Mouse (Mus musculus) ovary, adult 18-20 months (tissue): ENCODE results near the gene Hspb3.

ENCODE experiments used
- DNase-seq: peaks from one replicate; pipeline ENCODE4 v3.0.0; 2022; ENCODE audit warnings: low spot score, mixed read lengths

Gene Hspb3

DNA sequence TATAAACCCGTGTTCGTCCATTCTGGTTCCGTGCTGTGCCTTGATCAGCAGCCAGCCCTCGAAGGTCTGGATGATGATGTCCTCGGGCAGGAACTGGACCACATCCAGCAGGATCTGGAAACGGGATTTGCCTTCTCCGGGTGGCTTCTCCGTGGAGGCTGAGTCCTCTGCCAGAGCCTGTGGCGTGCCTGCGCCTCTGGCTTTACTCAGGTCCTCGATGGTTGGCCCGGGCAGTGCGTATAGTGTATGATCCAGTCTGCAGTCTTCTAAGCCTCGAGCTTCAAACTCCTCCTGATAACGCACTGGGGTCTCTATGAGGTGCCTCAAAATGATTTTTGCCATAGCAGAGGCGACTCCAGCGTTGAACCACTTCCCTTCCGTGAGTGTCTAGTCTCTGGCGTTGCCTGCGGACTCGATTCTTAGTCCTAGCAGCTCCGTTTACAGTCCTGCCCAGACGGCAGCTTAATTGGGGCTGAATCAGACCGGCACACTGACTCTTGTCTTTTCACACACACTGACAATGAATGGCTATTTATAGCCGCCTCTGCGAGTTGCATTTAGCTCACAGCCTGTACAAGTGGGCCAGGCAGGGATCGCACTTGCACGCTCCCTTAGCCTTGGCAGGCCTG lies at the start of gene Hspb3:
Gene Hspb3, minus strand, starts transcription at position 526 of the 629 bp plus-strand sequence.
- no peak for DNase-seq

DNA sequence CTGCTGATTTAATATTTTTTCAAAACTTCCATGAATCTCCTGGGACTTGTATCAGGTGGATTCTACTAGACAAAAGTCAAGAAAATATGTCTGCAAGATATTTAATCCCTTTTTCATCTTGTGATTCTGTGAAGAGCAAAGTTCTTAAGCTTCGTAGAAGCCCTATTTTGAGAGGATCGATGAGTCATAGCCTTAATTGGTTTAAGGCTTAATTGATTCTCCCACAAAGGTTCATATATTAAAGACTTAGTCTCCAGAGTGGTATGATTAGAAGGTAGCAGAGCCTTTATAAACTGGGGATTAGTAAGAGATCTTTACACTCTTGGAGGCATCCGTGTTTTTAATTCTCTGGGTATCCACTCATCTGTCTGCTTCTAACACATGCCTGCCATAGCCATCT lies 49.7 kb upstream of the Hspb3 start:
- DNase-seq: no peak

DNA sequence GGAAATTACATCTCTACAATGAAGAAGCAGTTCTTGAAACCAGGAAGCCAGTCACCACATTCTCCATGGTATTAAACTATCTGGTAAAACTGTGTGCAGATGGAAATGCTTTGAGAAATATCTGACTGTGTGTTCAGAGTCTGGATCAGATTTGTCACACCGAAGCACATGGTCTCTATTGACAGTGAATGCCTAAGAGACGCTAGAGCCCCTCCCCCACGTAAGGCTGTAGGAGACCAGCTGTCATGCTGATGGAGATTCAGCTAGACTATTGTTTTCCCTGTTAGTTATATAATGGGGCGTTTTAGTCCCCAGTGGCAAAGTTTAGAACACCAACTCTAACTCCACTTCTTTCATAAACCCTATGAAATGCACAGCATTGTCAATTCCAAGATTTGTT lies 42.7 kb upstream of the Hspb3 start:
- no peak for DNase-seq

DNA sequence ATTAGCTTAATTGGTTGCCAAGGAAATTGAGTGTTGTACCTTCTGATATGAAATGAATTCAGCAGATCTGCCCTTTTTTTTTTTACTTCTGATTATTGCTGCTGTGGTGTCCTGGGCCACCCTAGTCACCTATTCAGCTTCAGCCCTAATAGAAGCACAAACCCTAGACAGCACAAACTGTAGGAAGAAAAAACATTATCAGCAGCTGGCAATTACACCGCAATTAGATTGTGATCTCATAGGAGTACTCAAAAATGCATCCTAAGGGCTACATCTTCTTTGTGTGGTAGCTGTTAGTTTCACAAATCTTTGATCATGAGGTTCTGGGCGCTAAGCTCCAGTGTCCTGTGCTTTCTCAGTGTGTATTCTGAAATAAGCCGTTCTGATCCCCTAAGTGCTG lies 37.7 kb upstream of the Hspb3 start:
- no peak for DNase-seq

DNA sequence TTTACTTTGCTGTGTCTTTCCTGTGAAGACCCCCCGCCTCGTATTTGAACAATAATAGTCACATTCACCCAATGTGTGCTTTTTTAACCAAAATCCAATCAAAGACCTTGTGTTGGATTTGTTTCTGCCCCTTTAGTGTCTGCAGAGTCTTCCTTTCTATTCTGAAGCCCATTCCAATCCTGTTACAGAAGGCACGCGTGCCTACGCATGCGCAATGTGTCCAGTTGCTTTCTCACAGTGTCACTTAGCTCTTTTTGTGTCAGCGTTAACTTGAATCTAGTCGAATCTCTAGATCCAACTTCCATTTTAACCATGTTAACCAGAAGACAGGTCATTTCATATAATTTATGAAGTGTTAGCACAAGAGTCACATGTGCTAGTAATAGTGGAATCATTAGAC lies 36.5 kb upstream of the Hspb3 start:
- DNase-seq: no peak

DNA sequence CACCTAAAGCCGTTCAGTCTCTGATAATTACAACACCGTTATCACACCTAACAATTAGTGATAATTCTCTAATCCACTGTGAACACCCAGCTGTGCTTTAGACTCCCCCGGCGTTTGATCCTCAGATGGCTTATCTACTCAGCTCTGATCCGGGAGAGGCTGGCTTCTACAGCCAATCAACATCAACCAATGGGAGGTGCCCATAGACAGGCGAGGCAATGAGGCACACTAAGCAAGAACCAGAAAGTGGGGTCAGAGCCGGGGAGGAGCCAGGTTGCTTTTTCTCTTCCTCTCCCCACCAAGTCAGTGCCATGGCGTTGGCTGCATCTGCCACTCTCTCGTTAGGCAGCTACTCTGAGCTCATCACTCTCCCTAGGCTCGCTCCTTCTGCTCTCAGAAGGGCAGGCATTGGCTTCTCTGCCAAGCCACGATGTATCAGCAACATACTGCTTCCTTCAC lies 36.0 kb upstream of the Hspb3 start:
- no peak for DNase-seq

DNA sequence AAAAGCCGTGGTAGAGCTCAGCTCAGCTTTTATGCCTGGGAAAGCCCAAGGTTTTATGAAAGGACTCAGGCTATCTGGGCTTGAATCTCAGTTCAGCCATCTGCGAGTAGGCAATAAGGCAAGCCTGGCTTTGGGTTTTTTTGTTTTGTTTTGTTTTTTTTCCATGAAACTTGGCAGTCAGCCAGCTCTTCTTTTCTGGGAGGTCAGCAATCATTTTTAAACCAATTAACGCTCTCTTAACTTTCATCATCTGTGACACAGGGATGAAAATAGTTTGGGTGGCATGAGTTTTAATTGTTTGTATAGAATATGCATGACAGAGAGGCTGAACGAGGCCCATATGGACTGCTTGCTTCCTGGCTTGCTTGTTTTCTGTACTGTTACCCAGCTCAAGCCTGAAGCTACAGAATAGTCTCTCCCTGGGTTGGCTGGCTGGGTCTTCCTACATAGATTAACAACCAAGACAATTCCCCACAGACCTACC lies 33.4 kb upstream of the Hspb3 start:
- DNase-seq: no peak

DNA sequence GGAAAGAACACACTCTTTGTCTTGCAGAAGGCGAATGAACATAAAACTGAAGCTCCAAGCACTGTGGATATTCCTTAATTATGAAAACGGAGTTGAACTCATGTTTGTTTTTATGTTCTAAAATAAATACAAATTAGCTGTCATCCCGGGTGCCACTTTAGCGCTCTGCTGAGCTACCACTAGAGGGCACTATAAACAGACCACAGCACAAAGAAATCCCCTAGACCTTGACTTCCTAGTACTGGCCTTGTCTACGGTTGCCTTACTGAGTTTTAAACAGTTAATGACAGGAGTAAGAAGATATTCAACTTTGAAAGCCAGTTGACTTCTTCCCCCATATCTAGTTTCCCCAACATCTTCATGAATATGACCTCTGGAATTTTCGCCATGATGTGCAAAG lies 29.9 kb upstream of the Hspb3 start:
- no peak for DNase-seq

DNA sequence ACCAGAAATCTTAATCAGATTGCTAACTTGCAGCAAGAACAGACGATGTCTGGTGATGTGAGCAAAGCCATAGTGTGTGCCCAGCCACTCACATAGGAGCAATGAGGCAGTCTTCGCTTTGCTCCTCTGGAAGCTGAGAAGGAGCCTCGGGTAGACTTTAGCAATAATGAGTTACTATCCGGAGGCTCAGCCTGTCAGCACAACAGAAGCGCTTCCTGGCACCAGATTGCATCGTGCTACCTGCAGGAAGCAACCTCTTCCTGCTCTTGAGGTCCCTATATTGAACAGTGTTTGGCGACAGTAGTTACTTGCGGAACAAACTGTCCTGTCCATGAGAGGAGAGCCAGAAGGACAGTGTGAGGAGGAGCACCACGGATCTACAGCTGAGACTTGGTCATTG lies 28.2 kb upstream of the Hspb3 start:
- DNase-seq: no peak

DNA sequence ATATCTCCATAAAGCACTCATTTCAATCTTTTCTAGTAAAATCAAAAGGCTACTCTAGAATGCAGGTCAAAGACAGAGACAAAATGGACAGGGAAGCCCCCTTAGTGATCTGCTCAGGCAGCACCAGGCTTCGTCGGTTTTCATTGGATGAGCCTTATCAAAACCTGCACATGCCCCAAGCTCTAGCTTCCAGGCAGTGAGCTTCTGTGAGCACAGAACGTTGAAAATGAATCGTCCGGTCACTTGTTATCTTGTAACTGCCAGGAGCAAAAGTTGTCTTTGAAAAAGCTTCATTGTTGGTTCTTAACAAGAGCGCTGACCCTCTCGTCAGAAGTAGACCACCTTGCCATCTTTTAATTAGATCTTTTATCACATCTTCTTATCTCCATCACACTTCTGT lies 26.4 kb upstream of the Hspb3 start:
- no peak for DNase-seq

DNA sequence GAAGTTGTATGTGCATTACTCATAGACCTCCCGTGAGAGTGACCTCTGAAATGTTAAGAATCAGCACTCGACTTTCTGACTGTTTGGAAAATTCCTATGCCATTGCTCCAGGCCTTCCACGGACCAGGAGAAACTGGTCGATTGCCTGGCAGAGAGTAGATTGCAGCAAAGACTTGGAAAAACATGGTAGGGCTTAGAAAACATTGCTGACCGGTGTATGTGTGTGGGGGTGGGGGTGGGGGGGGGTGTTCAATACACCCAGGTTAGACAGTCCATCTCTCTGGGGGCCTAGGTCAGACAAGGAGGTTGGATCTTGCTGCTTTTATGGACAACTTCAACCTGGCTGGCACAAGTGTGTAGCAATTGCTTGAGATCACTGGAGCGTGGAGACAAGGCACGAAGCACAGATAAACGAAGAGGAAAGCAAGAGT lies 23.2 kb upstream of the Hspb3 start:
- no peak for DNase-seq

DNA sequence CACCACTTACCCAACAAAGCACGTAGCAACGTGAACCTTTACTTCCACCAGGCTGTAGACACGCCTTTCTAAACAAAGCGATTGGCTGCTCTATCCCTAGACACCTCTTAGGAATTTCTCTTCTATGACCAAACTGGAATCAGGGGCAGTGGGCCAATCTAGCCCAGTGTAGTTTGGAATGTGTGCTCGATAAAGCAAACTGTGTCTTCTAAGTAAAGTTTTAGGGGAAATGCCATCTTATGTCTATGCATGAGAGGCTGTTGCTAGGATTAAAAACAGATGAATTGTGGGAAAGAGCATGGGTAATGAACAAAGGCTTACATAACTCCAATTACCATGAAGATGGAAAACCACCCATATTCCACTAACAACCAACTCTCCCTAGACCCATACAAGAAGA lies 19.3 kb upstream of the Hspb3 start:
- no peak for DNase-seq

DNA sequence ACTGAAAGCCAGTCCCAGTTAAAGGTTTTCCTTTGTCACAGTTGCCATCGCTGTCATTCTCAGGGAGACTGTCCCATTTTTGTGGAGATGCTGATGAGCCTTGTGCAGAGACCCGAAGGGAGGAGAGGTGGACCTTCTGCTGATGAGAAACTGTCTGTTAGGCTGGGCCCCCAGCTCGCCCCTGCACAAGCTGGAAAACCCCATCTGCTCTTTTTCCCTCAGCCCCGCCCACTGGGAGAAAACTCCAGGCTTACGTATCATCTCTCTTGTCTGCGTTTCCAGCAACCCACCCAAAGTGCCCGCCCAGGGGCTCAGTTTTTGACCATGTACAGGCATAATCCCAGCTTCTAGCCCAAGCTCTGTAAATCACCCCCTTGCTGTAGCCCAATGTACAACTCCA lies 17.2 kb upstream of the Hspb3 start:
- no peak for DNase-seq

DNA sequence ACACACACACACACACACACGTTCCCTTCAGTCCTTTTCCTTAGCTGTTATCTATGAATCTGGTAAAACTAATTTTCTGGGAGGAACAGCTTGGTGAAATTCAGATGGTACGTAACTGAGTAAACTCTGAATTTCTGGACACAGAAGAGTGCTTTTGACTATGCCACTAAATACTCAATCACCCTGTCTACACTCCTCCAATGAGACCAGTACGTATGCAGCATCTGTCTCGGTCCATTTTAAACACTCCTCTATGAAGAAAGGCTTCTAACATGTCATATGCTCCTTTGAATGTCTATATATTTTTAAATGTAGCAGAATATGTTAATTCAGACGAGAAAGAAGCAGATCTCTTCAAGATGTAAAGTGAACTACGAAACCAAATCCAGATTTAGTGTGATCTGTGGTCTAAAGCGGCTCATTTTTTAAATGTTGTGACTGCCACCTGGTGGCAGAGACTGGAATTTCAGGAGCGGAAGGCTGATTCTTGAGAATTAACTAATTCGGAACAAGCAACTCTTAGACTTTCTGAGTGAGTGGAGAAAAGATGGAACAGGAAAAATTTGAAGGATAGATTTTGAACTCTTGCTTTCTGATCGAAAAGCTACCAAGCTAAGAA lies 6.1 kb upstream of the Hspb3 start:
- no peak for DNase-seq

DNA sequence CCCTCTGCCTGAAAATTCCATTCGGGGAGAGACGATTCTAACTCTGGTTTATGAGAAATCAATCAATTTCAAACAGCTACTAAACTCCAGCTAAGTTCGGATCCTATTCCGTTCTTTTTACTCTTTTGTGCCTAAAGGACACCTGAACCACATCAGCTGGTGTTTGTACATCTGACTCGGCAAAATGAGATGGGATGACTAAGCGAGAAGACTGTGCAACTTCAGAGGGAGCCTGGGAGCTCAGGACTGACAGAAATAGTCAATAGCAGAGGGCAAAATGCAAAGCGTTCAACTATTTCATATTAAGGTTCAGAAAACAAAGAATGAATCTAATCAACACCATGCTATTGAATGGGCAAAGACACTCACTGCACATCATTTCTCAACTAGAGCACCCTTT lies 407 bp upstream of the Hspb3 start:
- DNase-seq: no peak

DNA sequence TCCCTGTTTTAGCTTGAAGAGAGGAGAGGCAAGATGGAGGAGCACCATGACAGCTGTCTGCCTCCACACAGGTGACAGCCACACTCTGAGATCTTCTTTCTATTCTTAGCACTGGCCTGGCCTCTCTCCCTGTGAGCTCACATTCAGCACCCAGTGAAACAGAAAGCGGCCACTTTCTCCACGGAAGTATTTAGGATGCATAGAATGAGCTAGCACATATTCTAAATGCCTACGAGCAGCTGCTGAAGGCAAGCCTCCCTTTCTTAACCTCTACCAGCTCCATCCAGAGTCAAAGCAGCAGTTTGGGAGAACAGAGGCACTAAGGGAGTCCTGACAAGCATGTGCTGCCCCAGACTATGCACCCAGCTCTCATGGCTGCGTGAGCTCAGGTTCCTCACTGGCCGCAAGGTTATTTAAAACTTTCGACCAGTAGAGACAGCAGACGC lies 1.6 kb downstream of the Hspb3 start:
- DNase-seq: no peak

DNA sequence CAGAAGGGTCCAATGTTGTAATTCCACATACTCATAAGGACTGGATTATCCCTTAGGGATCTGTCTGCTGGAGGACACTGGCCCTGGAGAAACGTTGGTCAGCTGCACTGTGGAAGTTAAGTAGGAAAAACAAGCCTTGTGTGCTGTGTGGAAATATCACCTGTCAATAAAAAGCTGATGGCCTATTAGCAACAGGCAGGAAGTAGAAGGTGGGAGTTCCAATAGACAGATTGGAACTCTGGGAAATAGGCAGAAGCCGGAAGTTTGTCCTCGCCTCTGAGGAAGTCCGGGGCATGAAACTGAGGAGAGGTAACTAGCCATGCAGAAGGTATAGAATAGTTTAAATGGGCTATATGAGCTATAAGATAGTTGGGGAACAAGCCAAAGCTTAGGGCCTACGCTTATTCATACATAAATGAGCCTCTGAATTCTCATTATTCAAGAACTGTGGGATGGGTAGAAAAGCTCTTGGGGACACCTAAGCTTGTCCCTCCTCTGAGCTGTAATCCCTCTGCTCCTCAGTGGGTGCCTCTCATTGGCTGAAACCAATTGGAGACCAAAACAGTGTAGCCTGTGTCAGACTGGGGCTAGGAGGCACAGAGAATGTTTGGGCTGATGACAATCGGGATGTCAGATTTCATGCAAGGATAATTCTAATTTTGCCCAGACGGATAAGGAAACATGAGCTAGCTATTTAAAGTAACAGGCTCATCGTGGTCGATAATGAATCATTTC lies 2.7 kb downstream of the Hspb3 start:
- no peak for DNase-seq

DNA sequence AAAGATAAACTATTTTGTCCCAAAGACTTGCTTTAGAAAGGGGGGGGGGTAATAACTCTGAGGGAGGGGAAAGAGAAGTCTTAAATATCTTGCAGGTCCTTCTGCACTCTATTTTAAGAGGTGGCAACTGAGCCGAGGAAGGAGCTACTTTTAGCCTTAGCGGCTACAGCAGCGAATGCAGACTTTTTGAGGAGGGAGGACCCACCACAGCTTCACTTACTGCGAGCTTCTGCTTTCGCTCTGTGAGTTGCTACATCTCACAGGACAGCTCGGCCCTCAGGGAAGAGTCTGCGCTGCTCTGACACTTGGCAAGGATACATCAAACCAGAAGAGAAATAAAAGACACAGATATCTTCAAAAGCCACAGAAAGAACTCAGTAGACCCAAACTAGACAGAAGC lies 6.3 kb downstream of the Hspb3 start:
- DNase-seq: no peak

DNA sequence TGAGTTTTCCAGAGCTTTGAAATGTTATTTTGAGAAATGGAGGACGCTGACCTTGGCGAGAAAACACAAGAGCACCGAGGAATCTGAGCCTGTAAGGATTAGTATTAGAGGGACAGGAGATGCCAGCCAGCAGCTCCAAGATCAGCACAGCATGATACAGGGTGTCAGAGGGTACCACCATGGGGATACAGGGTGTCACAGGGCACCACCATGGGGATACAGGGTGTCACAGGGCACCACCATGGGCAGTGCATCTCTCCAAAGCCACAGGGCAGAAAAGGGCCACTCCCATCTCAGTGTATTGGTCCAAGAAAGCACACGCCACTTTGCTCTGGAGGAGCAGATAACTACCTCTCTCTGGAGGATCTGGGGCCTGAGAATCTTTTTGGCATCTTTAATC lies 6.8 kb downstream of the Hspb3 start:
- DNase-seq: no peak

DNA sequence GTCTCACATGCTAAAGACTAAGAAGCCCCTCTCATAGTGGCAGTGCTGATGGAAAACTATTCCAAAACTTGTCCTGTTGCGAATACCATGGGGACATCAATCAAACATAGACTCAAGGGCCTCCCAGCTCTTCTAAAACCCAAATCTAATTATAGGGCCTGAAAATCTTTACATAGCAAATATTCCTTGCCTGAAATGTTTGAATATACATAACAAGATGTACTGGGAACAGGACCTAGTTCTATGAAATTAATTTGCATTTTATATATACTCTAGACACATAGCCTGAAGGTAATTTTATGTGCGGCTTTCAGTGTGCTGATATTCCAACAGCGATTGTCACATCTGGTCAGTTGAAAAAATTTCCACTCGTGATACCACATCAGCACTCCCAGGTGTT lies 8.0 kb downstream of the Hspb3 start:
- DNase-seq: no peak

DNA sequence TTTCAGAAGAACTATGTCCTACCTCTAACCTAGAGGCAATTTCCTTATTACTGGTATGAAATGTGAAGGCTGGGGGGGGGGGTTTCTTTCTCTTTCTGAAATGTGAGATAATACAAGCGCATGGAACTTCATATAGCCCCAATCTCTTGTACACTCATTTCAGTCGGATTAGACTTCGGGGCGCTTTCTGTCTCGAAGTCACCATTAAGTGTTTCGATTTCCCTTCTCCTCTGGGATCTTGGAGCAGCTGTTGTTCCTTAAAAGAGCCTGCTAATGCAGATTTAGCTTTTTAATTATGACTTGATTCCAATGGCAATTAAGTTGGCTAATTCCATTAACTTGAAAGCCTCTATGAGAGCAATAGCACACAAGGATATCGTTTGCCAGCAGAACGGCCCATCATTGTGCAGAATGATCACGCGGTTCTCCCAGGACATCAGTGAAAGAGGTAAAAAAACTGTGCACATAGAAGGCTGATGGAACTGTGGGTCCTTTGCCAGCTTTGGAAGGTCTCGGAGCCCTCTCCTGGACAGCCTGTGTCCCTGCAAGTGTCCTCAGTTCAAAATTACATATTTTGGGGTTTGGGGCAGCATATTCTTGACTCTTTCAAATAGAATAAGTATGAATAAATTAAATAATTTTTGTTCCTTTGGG lies 22.4 kb downstream of the Hspb3 start:
- DNase-seq: no peak

DNA sequence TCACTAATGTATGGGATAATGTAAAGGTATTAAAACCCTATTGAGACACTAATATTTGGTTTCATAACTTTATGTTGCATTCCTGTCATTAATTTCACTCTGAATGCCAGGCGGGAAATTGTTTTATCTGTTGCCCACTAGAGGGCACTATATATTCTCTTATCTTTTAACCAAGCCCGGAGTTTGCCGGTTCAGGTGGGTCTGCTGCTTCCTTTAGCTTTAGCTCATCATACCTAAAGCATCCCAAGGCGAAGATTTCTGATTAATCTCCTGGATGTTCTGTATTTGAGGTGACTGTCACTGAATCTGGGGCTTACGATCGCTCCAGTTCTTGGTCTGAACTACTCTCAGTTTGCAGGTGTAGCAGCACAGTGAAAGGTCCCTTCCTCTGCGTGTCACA lies 24.6 kb downstream of the Hspb3 start:
- no peak for DNase-seq

DNA sequence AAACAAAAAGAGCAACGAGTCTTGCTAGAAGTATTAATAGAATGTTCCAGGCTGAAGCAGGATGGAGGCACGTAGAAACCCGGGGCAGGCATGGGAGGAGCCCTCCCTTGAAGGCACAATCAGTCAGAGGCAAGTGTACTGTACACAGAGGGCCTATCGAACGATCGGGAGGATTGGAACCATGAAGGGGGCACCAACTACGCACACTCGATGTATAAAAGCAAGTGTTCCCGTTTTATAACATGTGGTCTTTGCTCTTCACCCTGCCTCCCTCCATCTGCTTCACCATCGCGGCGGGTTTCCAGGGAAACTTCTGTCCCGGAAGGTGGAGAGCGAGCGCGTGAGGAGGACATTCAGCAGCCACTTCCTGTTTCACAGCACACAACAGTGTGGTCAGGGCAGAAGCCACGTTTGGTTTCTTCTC lies 27.7 kb downstream of the Hspb3 start:
- no peak for DNase-seq
